In genomic region chr3:134124982-134125381, GRCm38 (mm10) we compare ENCODE assay signal across 32 mouse cellular contexts.
"Had no signal": no experiment of that assay in that cellular context is flagged by ENCODE, and none has a peak within 500 bp of the region (broad histone marks: within the 10 kb centered on the region; RNA-seq: fewer than 3 reads in every experiment).

No protein-coding gene starts in this region.

- H3K9me3 ChIP-seq: limb, embryonic 10.5 days; limb, embryonic 12.5 days; limb, embryonic 13.5 days; limb, embryonic 15.5 days; liver, embryonic 12.5 days; liver, embryonic 13.5 days; liver, embryonic 15.5 days; lung, embryonic 15.5 days; midbrain, embryonic 10.5 days; midbrain, embryonic 12.5 days; midbrain, embryonic 13.5 days; midbrain, embryonic 15.5 days; neural tube, embryonic 12.5 days had no signal

- H3K4me3 ChIP-seq: limb, embryonic 10.5 days; limb, embryonic 12.5 days; limb, embryonic 13.5 days; limb, embryonic 15.5 days; liver, embryonic 12.5 days; liver, embryonic 13.5 days; liver, embryonic 15.5 days; lung, embryonic 15.5 days; megakaryocyte, embryonic 14.5 days; midbrain, embryonic 10.5 days; midbrain, embryonic 12.5 days; midbrain, embryonic 13.5 days; midbrain, embryonic 15.5 days; myocyte; neural tube, embryonic 12.5 days had no signal

- H3K27ac ChIP-seq: limb, embryonic 10.5 days; limb, embryonic 12.5 days; limb, embryonic 13.5 days; limb, embryonic 15.5 days; liver, embryonic 12.5 days; liver, embryonic 13.5 days; liver, embryonic 14.5 days; liver, embryonic 15.5 days; lung, embryonic 15.5 days; macrophage; midbrain, embryonic 10.5 days; midbrain, embryonic 12.5 days; midbrain, embryonic 13.5 days; midbrain, embryonic 15.5 days; neural tube, embryonic 12.5 days had no signal

- DNase-seq: left cerebral cortex, postnatal 4 days; liver; liver, embryonic 13.5 days; liver, postnatal 0 days; lung, adult 18-20 months; lung, adult 2 months; lung, embryonic 14.5 days; lung, postnatal 10 days; lung, postnatal 14 days; lung, postnatal 36 days; lung, postnatal 4 days; midbrain, embryonic 14.5 days had no signal

- H3K27me3 ChIP-seq: limb, embryonic 12.5 days; limb, embryonic 13.5 days; limb, embryonic 15.5 days; liver, embryonic 12.5 days; liver, embryonic 13.5 days; liver, embryonic 15.5 days; lung, embryonic 15.5 days; megakaryocyte, embryonic 14.5 days; midbrain, embryonic 12.5 days; midbrain, embryonic 13.5 days; midbrain, embryonic 15.5 days; neural tube, embryonic 12.5 days had no signal

- H3K4me2 ChIP-seq: limb, embryonic 12.5 days; limb, embryonic 13.5 days; limb, embryonic 15.5 days; liver, embryonic 11.5 days; liver, embryonic 12.5 days; liver, embryonic 13.5 days; liver, embryonic 15.5 days; lung, embryonic 14.5 days; lung, embryonic 15.5 days; midbrain, embryonic 11.5 days; midbrain, embryonic 12.5 days; midbrain, embryonic 13.5 days; midbrain, embryonic 15.5 days; neural tube, embryonic 12.5 days had no signal

- ATAC-seq: liver, embryonic 12.5 days; liver, postnatal 0 days; lung, postnatal 0 days; midbrain, embryonic 13.5 days; midbrain, embryonic 15.5 days; midbrain, embryonic 16.5 days had no signal

- H3K9ac ChIP-seq: limb, embryonic 12.5 days; limb, embryonic 13.5 days; limb, embryonic 15.5 days; liver, embryonic 12.5 days; liver, embryonic 13.5 days; liver, embryonic 14.5 days; liver, embryonic 15.5 days; liver, postnatal 0 days; lung, embryonic 14.5 days; lung, embryonic 15.5 days; midbrain, embryonic 12.5 days; midbrain, embryonic 13.5 days; midbrain, embryonic 15.5 days; neural tube, embryonic 12.5 days had no signal

- H3K4me1 ChIP-seq: limb, embryonic 10.5 days; limb, embryonic 12.5 days; limb, embryonic 13.5 days; limb, embryonic 15.5 days; liver, embryonic 12.5 days; liver, embryonic 13.5 days; liver, embryonic 15.5 days; lung, embryonic 15.5 days; megakaryocyte, embryonic 14.5 days; midbrain, embryonic 12.5 days; midbrain, embryonic 13.5 days; midbrain, embryonic 15.5 days; neural tube, embryonic 12.5 days had no signal

- H3K36me3 ChIP-seq: limb, embryonic 10.5 days; limb, embryonic 12.5 days; limb, embryonic 13.5 days; limb, embryonic 15.5 days; liver, embryonic 12.5 days; liver, embryonic 13.5 days; liver, embryonic 15.5 days; lung, embryonic 15.5 days; midbrain, embryonic 10.5 days; midbrain, embryonic 12.5 days; midbrain, embryonic 13.5 days; midbrain, embryonic 15.5 days; neural tube, embryonic 12.5 days had no signal
